Mouse (Mus musculus): ENCODE data around the gene Pdlim5. TPM values are rescaled to one million over a fixed set of nuclear protein-coding genes. Genes with fewer than 3 reads are reported as not detected.

The Pdlim5 gene
- polyA plus RNA-seq, 1 experiment = 45.2 TPM

GRCm38 (mm10) chr3:142228665-142229064, 166.8 kb downstream of the Pdlim5 start:
- Histone ChIP-seq H3K4me1 (ENCODE audit: control insufficient read depth, insufficient read depth, low read length) (no peaks in the 10 kb centered on the region), H3K9me3 (replicated peaks; ENCODE audit: control insufficient read depth, insufficient read depth, low read length, poor library complexity, severe bottlenecking) (no peaks in the 10 kb centered on the region), H3K4me3 (ENCODE audit: low read depth, low read length) (no peak overlapping the region), H3K36me3 (ENCODE audit: control insufficient read depth, insufficient read depth, low read length, poor library complexity, severe bottlenecking) (no peaks in the 10 kb centered on the region), H3K9ac (ENCODE audit: low read depth, poor library complexity, severe bottlenecking) (no peak overlapping the region), H3K27me3 (ENCODE audit: control insufficient read depth, insufficient read depth, low read length, poor library complexity, severe bottlenecking) (no peaks in the 10 kb centered on the region), H3K27ac (ENCODE audit: insufficient read depth, low read length) (no peak overlapping the region)
- TF ChIP-seq CTCF (IDR thresholded peaks at IDR 0.05; ENCODE audit: low read depth, low read length) = no peak
- no peak for TF ChIP-seq EP300 (IDR thresholded peaks at IDR 0.05; ENCODE audit: insufficient read depth, low read depth, low read length)

GRCm38 (mm10) chr3:142222471-142223103, 172.9 kb downstream of the Pdlim5 start:
- no peak overlapping the region for H3K9ac ChIP-seq (ENCODE audit: low read depth, poor library complexity, severe bottlenecking)

GRCm38 (mm10) chr3:142219910-142220309, 175.6 kb downstream of the Pdlim5 start:
- Histone ChIP-seq H3K9me3 (replicated peaks; ENCODE audit: control insufficient read depth, insufficient read depth, low read length, poor library complexity, severe bottlenecking) (no peaks in the 10 kb centered on the region), H3K4me1 (ENCODE audit: control insufficient read depth, insufficient read depth, low read length) (no peaks in the 10 kb centered on the region), H3K36me3 (ENCODE audit: control insufficient read depth, insufficient read depth, low read length, poor library complexity, severe bottlenecking) (no peaks in the 10 kb centered on the region), H3K27ac (ENCODE audit: insufficient read depth, low read length) (no peak overlapping the region), H3K27me3 (ENCODE audit: control insufficient read depth, insufficient read depth, low read length, poor library complexity, severe bottlenecking) (no peaks in the 10 kb centered on the region), H3K4me3 (ENCODE audit: low read depth, low read length) (no peak overlapping the region), H3K9ac (ENCODE audit: low read depth, poor library complexity, severe bottlenecking) (no peak overlapping the region)
- no peak for TF ChIP-seq CTCF (IDR thresholded peaks at IDR 0.05; ENCODE audit: low read depth, low read length)
- TF ChIP-seq POLR2A (IDR thresholded peaks at IDR 0.05; ENCODE audit: insufficient read depth, low read length) = no peak
- no peak for TF ChIP-seq EP300 (IDR thresholded peaks at IDR 0.05; ENCODE audit: insufficient read depth, low read depth, low read length)

More at GRCm38 (mm10) chr3:142222471-142223103, 172.9 kb downstream of the Pdlim5 start:
- H3K4me3 ChIP-seq (ENCODE audit: low read depth, low read length) = no peak overlapping the region
- H3K9me3 ChIP-seq (replicated peaks; ENCODE audit: control insufficient read depth, insufficient read depth, low read length, poor library complexity, severe bottlenecking) = no peaks in the 10 kb centered on the region
- no peaks in the 10 kb centered on the region for H3K36me3 ChIP-seq (ENCODE audit: control insufficient read depth, insufficient read depth, low read length, poor library complexity, severe bottlenecking)
- TF ChIP-seq CTCF (IDR thresholded peaks at IDR 0.05; ENCODE audit: low read depth, low read length) (no peak), POLR2A (IDR thresholded peaks at IDR 0.05; ENCODE audit: insufficient read depth, low read length) (no peak), EP300 (IDR thresholded peaks at IDR 0.05; ENCODE audit: insufficient read depth, low read depth, low read length) (no peak)
- H3K4me1 ChIP-seq (ENCODE audit: control insufficient read depth, insufficient read depth, low read length) = no peaks in the 10 kb centered on the region
- no peaks in the 10 kb centered on the region for H3K27me3 ChIP-seq (ENCODE audit: control insufficient read depth, insufficient read depth, low read length, poor library complexity, severe bottlenecking)
- no peak overlapping the region for H3K27ac ChIP-seq (ENCODE audit: insufficient read depth, low read length)

GRCm38 (mm10) chr3:142212821-142213220, 182.7 kb downstream of the Pdlim5 start:
- TF ChIP-seq CTCF (IDR thresholded peaks at IDR 0.05; ENCODE audit: low read depth, low read length) = no peak
- no peak for TF ChIP-seq EP300 (IDR thresholded peaks at IDR 0.05; ENCODE audit: insufficient read depth, low read depth, low read length)
- TF ChIP-seq POLR2A (IDR thresholded peaks at IDR 0.05; ENCODE audit: insufficient read depth, low read length) = no peak
- Histone ChIP-seq H3K27me3 (ENCODE audit: control insufficient read depth, insufficient read depth, low read length, poor library complexity, severe bottlenecking) (no peaks in the 10 kb centered on the region), H3K4me3 (ENCODE audit: low read depth, low read length) (no peak overlapping the region), H3K4me1 (ENCODE audit: control insufficient read depth, insufficient read depth, low read length) (no peaks in the 10 kb centered on the region), H3K9ac (ENCODE audit: low read depth, poor library complexity, severe bottlenecking) (no peak overlapping the region), H3K9me3 (replicated peaks; ENCODE audit: control insufficient read depth, insufficient read depth, low read length, poor library complexity, severe bottlenecking) (no peaks in the 10 kb centered on the region), H3K27ac (ENCODE audit: insufficient read depth, low read length) (no peak overlapping the region), H3K36me3 (ENCODE audit: control insufficient read depth, insufficient read depth, low read length, poor library complexity, severe bottlenecking) (no peaks in the 10 kb centered on the region)

GRCm38 (mm10) chr3:142212186-142212585, 183.3 kb downstream of the Pdlim5 start:
- Histone ChIP-seq H3K9ac (ENCODE audit: low read depth, poor library complexity, severe bottlenecking) (no peak overlapping the region), H3K27ac (ENCODE audit: insufficient read depth, low read length) (no peak overlapping the region), H3K36me3 (ENCODE audit: control insufficient read depth, insufficient read depth, low read length, poor library complexity, severe bottlenecking) (no peaks in the 10 kb centered on the region), H3K4me3 (ENCODE audit: low read depth, low read length) (no peak overlapping the region), H3K27me3 (ENCODE audit: control insufficient read depth, insufficient read depth, low read length, poor library complexity, severe bottlenecking) (no peaks in the 10 kb centered on the region), H3K9me3 (replicated peaks; ENCODE audit: control insufficient read depth, insufficient read depth, low read length, poor library complexity, severe bottlenecking) (no peaks in the 10 kb centered on the region), H3K4me1 (ENCODE audit: control insufficient read depth, insufficient read depth, low read length) (no peaks in the 10 kb centered on the region)
- TF ChIP-seq EP300 (IDR thresholded peaks at IDR 0.05; ENCODE audit: insufficient read depth, low read depth, low read length) (no peak), CTCF (IDR thresholded peaks at IDR 0.05; ENCODE audit: low read depth, low read length) (no peak), POLR2A (IDR thresholded peaks at IDR 0.05; ENCODE audit: insufficient read depth, low read length) (no peak)

DNA sequence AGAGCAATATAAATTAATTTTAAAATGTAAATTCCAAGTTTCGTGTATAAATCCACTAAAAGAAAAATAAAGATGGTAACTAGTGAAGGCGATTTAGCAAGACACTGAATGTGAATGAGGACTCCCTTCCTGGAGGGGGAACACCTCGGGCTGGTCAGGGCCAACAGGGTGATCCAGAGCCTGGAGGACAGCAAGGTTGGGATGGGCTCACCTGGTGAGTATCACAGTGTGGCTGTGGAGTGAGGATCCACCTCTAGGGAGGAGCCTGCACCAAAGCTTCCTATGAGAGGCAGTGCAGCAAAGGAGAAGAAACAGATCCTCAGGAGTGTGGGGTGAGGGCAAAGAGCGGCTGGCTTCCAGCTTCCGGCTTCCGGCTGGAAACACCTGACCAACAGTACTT, 185.5 kb downstream of the Pdlim5 start:
- no peak overlapping the region for H3K9ac ChIP-seq (ENCODE audit: low read depth, poor library complexity, severe bottlenecking)
- no peaks in the 10 kb centered on the region for H3K27me3 ChIP-seq (ENCODE audit: control insufficient read depth, insufficient read depth, low read length, poor library complexity, severe bottlenecking)
- no peaks in the 10 kb centered on the region for H3K36me3 ChIP-seq (ENCODE audit: control insufficient read depth, insufficient read depth, low read length, poor library complexity, severe bottlenecking)
- H3K9me3 ChIP-seq (replicated peaks; ENCODE audit: control insufficient read depth, insufficient read depth, low read length, poor library complexity, severe bottlenecking) = no peaks in the 10 kb centered on the region
- no peak overlapping the region for H3K27ac ChIP-seq (ENCODE audit: insufficient read depth, low read length)
- no peak for TF ChIP-seq EP300 (IDR thresholded peaks at IDR 0.05; ENCODE audit: insufficient read depth, low read depth, low read length)
- no peak for TF ChIP-seq POLR2A (IDR thresholded peaks at IDR 0.05; ENCODE audit: insufficient read depth, low read length)
- TF ChIP-seq CTCF (IDR thresholded peaks at IDR 0.05; ENCODE audit: low read depth, low read length) = no peak
- H3K4me1 ChIP-seq (ENCODE audit: control insufficient read depth, insufficient read depth, low read length) = no peaks in the 10 kb centered on the region
- no peak overlapping the region for H3K4me3 ChIP-seq (ENCODE audit: low read depth, low read length)

Measured in ES-Bruce4 (cell line).